Mouse (Mus musculus): ENCODE data around the gene Iqsec1. TPM values are rescaled to one million over a fixed set of nuclear protein-coding genes. Genes with fewer than 3 reads are reported as not detected.

Iqsec1 gene
- total and polyA plus RNA-seq, 3 experiments = 17.0 to 90.4 (median 83.5) TPM

DNA sequence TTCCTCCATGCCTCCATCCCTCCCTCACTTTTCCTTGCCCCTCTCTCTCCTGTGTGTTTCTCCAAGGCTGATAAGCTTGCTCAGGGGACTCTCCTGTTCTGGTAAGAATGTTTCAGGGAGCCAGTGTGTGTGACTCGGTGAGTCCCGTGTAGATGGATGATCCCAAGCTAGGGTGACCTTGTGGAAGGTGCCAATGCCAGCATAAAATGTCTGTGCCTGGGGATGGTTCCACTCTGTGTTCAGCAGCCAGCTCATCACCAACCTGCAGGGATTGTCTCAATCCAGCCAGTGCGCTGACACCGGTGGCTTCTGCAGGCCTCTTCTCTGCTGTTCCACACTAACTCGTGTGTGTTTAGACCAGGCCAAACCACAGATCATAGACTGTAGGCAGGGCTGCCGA is 372.0 kb downstream of the Iqsec1 start:
- Histone ChIP-seq H3K27me3 (replicated peaks) (peaks cover 90% of the 10 kb centered on the region), H3K4me1 (ENCODE audit: control insufficient read depth in 1 of 2, insufficient read depth in 2 of 2) (0 out of 4 replicates have a peak, but pooled peaks cover 0 to 9% of the 10 kb centered on the region in 2 experiments), H3K4me2 (ENCODE audit: insufficient read depth, low read depth, poor library complexity, severe bottlenecking) (no peak overlapping the region), H3K79me2 (replicated peaks; ENCODE audit: control insufficient read depth, extremely low read depth, insufficient read depth, poor library complexity, severe bottlenecking) (no peaks in the 10 kb centered on the region), H3K9ac (ENCODE audit: insufficient read depth, low read depth) (no peak overlapping the region), H3K9me3 (replicated peaks; ENCODE audit: low read length) (no peaks in the 10 kb centered on the region), H3K4me3 (replicated peaks in 1 of 3; ENCODE audit: low read depth in 2 of 3, low read length in 2 of 3, poor library complexity in 1 of 3) (no peak overlapping the region), H3K27ac (ENCODE audit: insufficient read depth, low read depth) (no peak overlapping the region), H3K36me3 (replicated peaks in 1 of 2; ENCODE audit: control insufficient read depth in 1 of 2, insufficient read depth in 1 of 2, low read length in 1 of 2) (no peaks in the 10 kb centered on the region)
- TF ChIP-seq SMC3 (IDR thresholded peaks at IDR 0.05; ENCODE audit: low read depth, low read length) (no peak), JUN (IDR thresholded peaks at IDR 0.05; ENCODE audit: insufficient read depth, low read depth, low read length) (no peak), E2F4 (IDR thresholded peaks at IDR 0.05; ENCODE audit: insufficient replicate concordance, low read depth, low read length) (no peak), JUND (conservative IDR thresholded peaks at IDR 0.05; ENCODE audit: low read depth, low read length) (no peak)
- in situ Hi-C loops (cut with MboI; ENCODE audit: low pct_ligation_motif_present, low pct_unique_long_range_greater_than_20kb, low sequenced_read_pairs) (no loop called here), dilution Hi-C loops (cut with MboI; ENCODE audit: extremely low pct_ligation_motif_present, extremely low pct_unique_long_range_greater_than_20kb, low sequenced_read_pairs) (no loop called here)
- DNase-seq (ENCODE audit: extremely low read depth) = no peak

DNA sequence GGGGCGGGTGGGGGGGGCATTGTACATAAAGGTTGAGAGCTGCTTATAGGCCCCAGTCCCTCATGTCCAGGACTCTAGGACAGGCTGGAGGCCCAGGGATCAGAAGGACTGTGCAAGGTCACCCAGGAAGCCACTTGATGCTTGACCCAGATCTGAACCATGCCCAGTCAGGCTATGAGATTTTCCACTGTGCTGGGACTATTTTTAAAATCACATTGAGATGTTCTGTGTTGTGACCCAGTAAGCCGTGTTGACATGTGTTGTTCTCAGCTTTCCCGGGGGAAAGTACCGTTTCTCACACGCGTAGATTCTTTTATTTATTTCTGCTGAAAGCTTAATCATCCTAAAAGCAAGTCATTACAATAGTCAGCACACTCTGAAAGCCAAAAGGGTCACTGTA is 372.5 kb downstream of the Iqsec1 start:
- Histone ChIP-seq H3K4me3 (replicated peaks in 1 of 3; ENCODE audit: low read depth in 2 of 3, low read length in 2 of 3, poor library complexity in 1 of 3) (no peak overlapping the region), H3K9ac (ENCODE audit: insufficient read depth, low read depth) (no peak overlapping the region), H3K27me3 (replicated peaks) (peaks cover 89% of the 10 kb centered on the region), H3K4me2 (ENCODE audit: insufficient read depth, low read depth, poor library complexity, severe bottlenecking) (no peak overlapping the region), H3K79me2 (replicated peaks; ENCODE audit: control insufficient read depth, extremely low read depth, insufficient read depth, poor library complexity, severe bottlenecking) (no peaks in the 10 kb centered on the region), H3K27ac (ENCODE audit: insufficient read depth, low read depth) (no peak overlapping the region), H3K4me1 (ENCODE audit: control insufficient read depth in 1 of 2, insufficient read depth in 2 of 2) (0 out of 4 replicates have a peak, but pooled peaks cover 0 to 9% of the 10 kb centered on the region in 2 experiments), H3K36me3 (replicated peaks in 1 of 2; ENCODE audit: control insufficient read depth in 1 of 2, insufficient read depth in 1 of 2, low read length in 1 of 2) (no peaks in the 10 kb centered on the region), H3K9me3 (replicated peaks; ENCODE audit: low read length) (no peaks in the 10 kb centered on the region)
- in situ Hi-C loops (cut with MboI; ENCODE audit: low pct_ligation_motif_present, low pct_unique_long_range_greater_than_20kb, low sequenced_read_pairs) = no loop called here
- TF ChIP-seq ETS1 (conservative IDR thresholded peaks at IDR 0.05; ENCODE audit: low read depth, low read length) = no peak
- no peak for TF ChIP-seq TCF12 (IDR thresholded peaks at IDR 0.05; ENCODE audit: low read depth, low read length)
- no peak for TF ChIP-seq RAD21 (IDR thresholded peaks at IDR 0.05; ENCODE audit: low read depth, low read length)
- no peak for TF ChIP-seq USF2 (conservative IDR thresholded peaks at IDR 0.05; ENCODE audit: low read depth, low read length)
- TF ChIP-seq RCOR1 (conservative IDR thresholded peaks at IDR 0.05; ENCODE audit: low read depth, low read length) = no peak
- no peak for TF ChIP-seq MAX (IDR thresholded peaks at IDR 0.05; ENCODE audit: low read length)
- no peak for TF ChIP-seq EP300 (IDR thresholded peaks at IDR 0.05; ENCODE audit: low read length)
- no peak for TF ChIP-seq JUN (IDR thresholded peaks at IDR 0.05; ENCODE audit: insufficient read depth, low read depth, low read length)
- no peak for TF ChIP-seq HCFC1 (IDR thresholded peaks at IDR 0.05; ENCODE audit: low read depth, low read length)
- no peak for TF ChIP-seq ELF1 (IDR thresholded peaks at IDR 0.05; ENCODE audit: low read depth, low read length)
- TF ChIP-seq NELFE (IDR thresholded peaks at IDR 0.05; ENCODE audit: low read depth, low read length) = no peak
- no peak for TF ChIP-seq ZC3H11A (IDR thresholded peaks at IDR 0.05; ENCODE audit: low read depth, low read length)
- no peak for TF ChIP-seq GABPA (IDR thresholded peaks at IDR 0.05; ENCODE audit: insufficient replicate concordance, low read depth, low read length)
- dilution Hi-C loops (cut with MboI; ENCODE audit: extremely low pct_ligation_motif_present, extremely low pct_unique_long_range_greater_than_20kb, low sequenced_read_pairs) = no loop called here
- DNase-seq (ENCODE audit: extremely low read depth) = no peak
